8 mouse cellular contexts compared by ENCODE assay signal in genomic region chr11:80477341-80478199, GRCm38 (mm10). TPM values are rescaled to one million over a fixed set of nuclear protein-coding genes. Genes with fewer than 3 reads are reported as not detected.
DNase-seq lines count a peak whose midpoint lies in the region; ATAC-seq and TF ChIP-seq lines count a peak whose summit lies in the region.

No protein-coding gene starts in this region.

- H3K36me3 ChIP-seq in liver, adult 2 months (ENCODE audit: control insufficient read depth, insufficient read depth, low read length), result peaks cover 5% of the 10 kb centered on the region; the same call in 1 of the 2 replicates
- H3K36me3 ChIP-seq in forebrain, embryonic 14.5 days (ENCODE audit: control insufficient read depth, insufficient read depth, low read length), result peaks cover 55% of the 10 kb centered on the region
- H3K36me3 ChIP-seq in kidney, embryonic 16.5 days (ENCODE audit: insufficient read depth, low read length), result peaks cover 12% of the 10 kb centered on the region; the same call in 1 of the 2 replicates
- peaks cover 11% of the 10 kb centered on the region; the same call in 1 of the 2 replicates for H3K36me3 ChIP-seq in midbrain, embryonic 15.5 days (replicated peaks)

- peak; percentile 33 for ATAC-seq in forebrain, embryonic 14.5 days
- no peak; the same call in none of the 2 replicates for ATAC-seq in kidney, embryonic 16.5 days (ENCODE audit: low FRiP score, low TSS enrichment)
- peak; percentile 28 for ATAC-seq in midbrain, embryonic 15.5 days (replicated peaks)
- ATAC-seq in activated CD4-positive, CD25-positive, alpha-beta regulatory T cell, adult 4 months, result no peak

- 26% methylated on average over 55 of the region's 55 CpGs for WGBS in liver, adult 2 months
- WGBS in forebrain, embryonic 14.5 days, result 13% methylated on average over 53 of the region's 55 CpGs
- 12% methylated on average over 55 of the region's 55 CpGs for WGBS in kidney, embryonic 16.5 days
- WGBS in midbrain, embryonic 15.5 days, result 6% methylated on average over 55 of the region's 55 CpGs

- H3K9ac ChIP-seq in liver, adult 2 months (ENCODE audit: low read depth, low read length), result peak overlapping the region; percentile 71
- H3K9ac ChIP-seq in forebrain, embryonic 14.5 days (ENCODE audit: low read length), result peak overlapping the region; percentile 99
- peak overlapping the region; percentile 81 for H3K9ac ChIP-seq in kidney, embryonic 16.5 days (replicated peaks; ENCODE audit: low read length)
- H3K9ac ChIP-seq in midbrain, embryonic 15.5 days, result peak overlapping the region; percentile 98

- no peak for TF ChIP-seq POLR2A in liver, adult 2 months (IDR thresholded peaks at IDR 0.05; ENCODE audit: extremely low read depth, insufficient read depth, low read length)

- peaks cover 3% of the 10 kb centered on the region for H3K4me1 ChIP-seq in liver, adult 2 months (ENCODE audit: control insufficient read depth, insufficient read depth, low read length)
- peaks cover 26% of the 10 kb centered on the region for H3K4me1 ChIP-seq in forebrain, embryonic 14.5 days (ENCODE audit: control insufficient read depth, insufficient read depth, low read length)
- H3K4me1 ChIP-seq in kidney, embryonic 16.5 days (ENCODE audit: insufficient read depth, low read length), result peaks cover 20% of the 10 kb centered on the region
- H3K4me1 ChIP-seq in midbrain, embryonic 15.5 days, result peaks cover 29% of the 10 kb centered on the region

- H3K4me3 ChIP-seq in liver, adult 2 months (ENCODE audit: insufficient read depth, low read depth, low read length), result peak overlapping the region; percentile 61
- peak overlapping the region; percentile 89 for H3K4me3 ChIP-seq in forebrain, embryonic 14.5 days (ENCODE audit: low read depth, low read length)
- peak overlapping the region; percentile 83 for H3K4me3 ChIP-seq in kidney, embryonic 16.5 days (ENCODE audit: low read length)
- peak overlapping the region; percentile 89 for H3K4me3 ChIP-seq in midbrain, embryonic 15.5 days

- no peak overlapping the region for H3K27ac ChIP-seq in liver, adult 2 months (replicated peaks; ENCODE audit: insufficient read depth, low read depth, low read length)
- peak overlapping the region; percentile 99 for H3K27ac ChIP-seq in forebrain, embryonic 14.5 days (ENCODE audit: low read depth, low read length)
- H3K27ac ChIP-seq in kidney, embryonic 16.5 days (ENCODE audit: low read length), result 0 out of 2 replicates have a peak overlapping the region, but pooled peaks have one; percentile 9
- H3K27ac ChIP-seq in midbrain, embryonic 15.5 days, result peak overlapping the region; percentile 99

- DNase-seq in liver, adult 2 months (ENCODE audit: extremely low read depth, low read depth, low spot score), result no peak
- no peak for DNase-seq in liver
- peak; percentile 66 for DNase-seq in cerebellum, adult 8-10 months
- peak; percentile 50 for DNase-seq in forebrain, embryonic 14.5 days (ENCODE audit: low spot score)
- DNase-seq in c-Kit-positive CD71-positive TER-119-positive erythroid progenitor cells, embryonic 14.5 days (ENCODE audit: low spot score), result no peak

- H3K27me3 ChIP-seq in liver, adult 2 months (ENCODE audit: control insufficient read depth, insufficient read depth, low read length), result no peaks in the 10 kb centered on the region
- H3K27me3 ChIP-seq in forebrain, embryonic 14.5 days (replicated peaks; ENCODE audit: control insufficient read depth, insufficient read depth, low read length), result no peaks in the 10 kb centered on the region
- H3K27me3 ChIP-seq in kidney, embryonic 16.5 days (ENCODE audit: insufficient read depth, low read length), result no peaks in the 10 kb centered on the region
- no peaks in the 10 kb centered on the region for H3K27me3 ChIP-seq in midbrain, embryonic 15.5 days (replicated peaks)

- H3K9me3 ChIP-seq in forebrain, embryonic 14.5 days (replicated peaks; ENCODE audit: control insufficient read depth, low read length), result no peaks in the 10 kb centered on the region
- no peaks in the 10 kb centered on the region for H3K9me3 ChIP-seq in kidney, embryonic 16.5 days (ENCODE audit: low read length)
- no peaks in the 10 kb centered on the region for H3K9me3 ChIP-seq in midbrain, embryonic 15.5 days

- TF ChIP-seq CTCF in liver, adult 2 months (IDR thresholded peaks at IDR 0.05; ENCODE audit: low read depth, low read length), result no peak

- H3K4me2 ChIP-seq in forebrain, embryonic 14.5 days (ENCODE audit: low read length), result peak overlapping the region; percentile 82
- H3K4me2 ChIP-seq in kidney, embryonic 16.5 days (replicated peaks; ENCODE audit: low read depth, low read length), result peak overlapping the region; percentile 100
- H3K4me2 ChIP-seq in midbrain, embryonic 15.5 days, result peak overlapping the region; percentile 85

- H3K79me2 ChIP-seq in liver, adult 2 months (ENCODE audit: control insufficient read depth, insufficient read depth, low read length), result no peaks in the 10 kb centered on the region

RNA-seq across cellular contexts. Expression of gene Cdk5r1, which starts 0.7 kb away (rescaled TPM):
- 0.18 and 0.47 TPM in 2 replicates for total RNA-seq in liver, adult 2 months (2014; rRNA removed)
- polyA plus RNA-seq in liver, adult 2 months (2012; rRNA removed), result 0.45 and 0.61 TPM in 2 replicates
- polyA plus RNA-seq in forebrain, embryonic 14.5 days (2014; fragmentation: Nextera tagmentation; extraction: Ambion mirVana), result 85.8 and 91.8 TPM in 2 replicates
- 0.57 and 0.85 TPM in 2 replicates for polyA plus RNA-seq in kidney, embryonic 16.5 days (2015; fragmentation: Nextera tagmentation; extraction: Ambion mirVana)
- polyA plus RNA-seq in midbrain, embryonic 15.5 days (2015; fragmentation: Nextera tagmentation; extraction: Ambion mirVana), result 102 and 105 TPM in 2 replicates
- polyA plus RNA-seq in activated CD4-positive, CD25-positive, alpha-beta regulatory T cell, adult 4 months (2017; shearing (Covaris generic)), result under 1 TPM; 0.89 to 0.98 TPM

RNA-seq across cellular contexts. Expression of gene Psmd11, which starts 49.2 kb away (rescaled TPM):
- 106 and 128 TPM in 2 replicates for total RNA-seq in liver, adult 2 months (2014; rRNA removed)
- 56.1 and 63.2 TPM in 2 replicates for polyA plus RNA-seq in liver, adult 2 months (2012; rRNA removed)
- 327 and 340 TPM in 2 replicates for polyA plus RNA-seq in forebrain, embryonic 14.5 days (2014; fragmentation: Nextera tagmentation; extraction: Ambion mirVana)
- polyA plus RNA-seq in kidney, embryonic 16.5 days (2015; fragmentation: Nextera tagmentation; extraction: Ambion mirVana), result 321 and 327 TPM in 2 replicates
- 273 and 278 TPM in 2 replicates for polyA plus RNA-seq in midbrain, embryonic 15.5 days (2015; fragmentation: Nextera tagmentation; extraction: Ambion mirVana)
- polyA plus RNA-seq in activated CD4-positive, CD25-positive, alpha-beta regulatory T cell, adult 4 months (2017; shearing (Covaris generic)), result 100 to 1,000 TPM; 273 to 307 TPM

Comparison
In these comparisons a context has a peak if more than half of its experiments do, and no peak if none do; other contexts are left out.
1. DNase-seq: peak in cerebellum, adult 8-10 months (single experiment) and forebrain, embryonic 14.5 days (single experiment); none in liver, adult 2 months (single experiment), liver (single experiment) and c-Kit-positive CD71-positive TER-119-positive erythroid progenitor cells, embryonic 14.5 days (single experiment).
2. ATAC-seq: peak in forebrain, embryonic 14.5 days (single experiment) and midbrain, embryonic 15.5 days (single experiment); none in kidney, embryonic 16.5 days (single experiment) and activated CD4-positive, CD25-positive, alpha-beta regulatory T cell, adult 4 months (single experiment).
3. RNA of gene Cdk5r1, which starts 0.7 kb away (polyA plus RNA-seq): 102 to 105 TPM in midbrain, embryonic 15.5 days and 85.8 to 91.8 TPM in forebrain, embryonic 14.5 days; 0.89 to 0.98 TPM in activated CD4-positive, CD25-positive, alpha-beta regulatory T cell, adult 4 months, 0.45 to 0.61 TPM in liver, adult 2 months and 0.57 to 0.85 TPM in kidney, embryonic 16.5 days; every median in the first group is over 10 times any median in the second.
4. Peak in every context shown above with its lines, with median percentiles within 50 percentile points of each other: H3K4me3 ChIP-seq, H3K9ac ChIP-seq and H3K4me2 ChIP-seq.